Mouse (Mus musculus) c-Kit-negative CD71-positive TER-119-positive erythroid progenitor cells, embryonic 14.5 days (primary cell): Measurements from ENCODE around the gene Ifit1bl2.
"Not testable (repeated sequence)": the region's sequence is repeated elsewhere in the genome, so short reads cannot be mapped to it uniquely, and the experiment has no call there.

ENCODE experiments used
- DNase-seq: peaks from one replicate; pipeline ENCODE4 v3.0.0-alpha.2; 2013; ENCODE audit warnings: low read depth, low spot score

Gene Ifit1bl2

GRCm38 (mm10) chr19:34640623-34641022 lies at the start of gene Ifit1bl2, which contains the start of gene Ifit1:
Gene Ifit1bl2, minus strand, starts transcription at chr19:34640743.
Gene Ifit1, plus strand, starts transcription at chr19:34640871.
- no peak for DNase-seq

- DNase-seq: no peak
These were observed 45.0 kb upstream of the Ifit1bl2 start for GRCm38 (mm10) chr19:34685530-34685929.

GRCm38 (mm10) chr19:34684857-34685256 lies 44.3 kb upstream of the Ifit1bl2 start:
- DNase-seq: no peak

- DNase-seq: no peak
These were observed 37.9 kb upstream of the Ifit1bl2 start for GRCm38 (mm10) chr19:34678428-34678827.

- DNase-seq: no peak
These were observed 32.9 kb upstream of the Ifit1bl2 start for GRCm38 (mm10) chr19:34673476-34673875.

- DNase-seq: peak; percentile 54
These were observed 25.6 kb upstream of the Ifit1bl2 start for GRCm38 (mm10) chr19:34666127-34666526.

- no peak for DNase-seq
These were observed 22.2 kb upstream of the Ifit1bl2 start for GRCm38 (mm10) chr19:34662740-34663139.

GRCm38 (mm10) chr19:34662067-34662507 lies 21.5 kb upstream of the Ifit1bl2 start:
- DNase-seq: peak; percentile 64

- peak; percentile 75 for DNase-seq
These were observed 16.2 kb upstream of the Ifit1bl2 start for GRCm38 (mm10) chr19:34656511-34657298.

- no peak for DNase-seq
These were observed 14.8 kb upstream of the Ifit1bl2 start for GRCm38 (mm10) chr19:34655227-34655805.

GRCm38 (mm10) chr19:34650997-34651396 lies 10.5 kb upstream of the Ifit1bl2 start:
- DNase-seq: no peak

- DNase-seq: no peak
These were observed 9.7 kb upstream of the Ifit1bl2 start for GRCm38 (mm10) chr19:34650276-34650675.

GRCm38 (mm10) chr19:34647630-34648029 lies 7.1 kb upstream of the Ifit1bl2 start:
- not testable (repeated sequence) for DNase-seq

GRCm38 (mm10) chr19:34642616-34643015 lies 2.1 kb upstream of the Ifit1bl2 start:
- no peak for DNase-seq

- no peak for DNase-seq
These were observed 3.5 kb downstream of the Ifit1bl2 start for GRCm38 (mm10) chr19:34636933-34637557.

- DNase-seq: no peak
These were observed 7.1 kb downstream of the Ifit1bl2 start for GRCm38 (mm10) chr19:34633484-34633883.

GRCm38 (mm10) chr19:34631487-34631886 lies 9.1 kb downstream of the Ifit1bl2 start:
- DNase-seq: no peak

- DNase-seq: no peak
These were observed 13.0 kb downstream of the Ifit1bl2 start for GRCm38 (mm10) chr19:34627496-34627895.

- DNase-seq: no peak
These were observed 15.9 kb downstream of the Ifit1bl2 start for GRCm38 (mm10) chr19:34624663-34625062.

- DNase-seq: no peak
These were observed 16.8 kb downstream of the Ifit1bl2 start for GRCm38 (mm10) chr19:34623781-34624180.

- DNase-seq: no peak
These were observed 19.7 kb downstream of the Ifit1bl2 start for GRCm38 (mm10) chr19:34620871-34621270.

GRCm38 (mm10) chr19:34612243-34613001 lies 28.1 kb downstream of the Ifit1bl2 start:
- not testable (repeated sequence) for DNase-seq
